Comparison of ENCODE assay signal across 11 mouse cellular contexts in the genomic region with DNA sequence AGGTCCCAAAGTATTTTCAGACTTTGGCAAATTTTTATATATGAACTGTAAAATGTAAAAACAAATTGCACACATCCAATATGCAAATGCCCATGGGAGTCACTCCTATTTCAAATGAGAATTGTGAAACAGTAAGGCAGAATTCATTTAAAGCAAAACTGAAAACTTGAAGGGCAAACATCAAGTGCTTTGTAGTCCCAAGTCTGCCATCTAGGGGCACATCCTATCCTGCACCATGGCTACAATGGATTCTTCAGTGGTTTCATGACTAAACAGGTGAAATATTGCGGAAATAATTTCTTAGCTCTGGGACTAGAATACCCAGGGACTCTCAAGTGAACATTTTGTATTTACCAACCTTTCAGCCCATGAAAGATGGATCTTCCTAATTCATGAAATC. TPM values are rescaled to one million over a fixed set of nuclear protein-coding genes. Genes with fewer than 3 reads are reported as not detected.
A peak's percentile ranks its signal among the peaks of the same experiment; 100 is the strongest.
DNase-seq lines count a peak whose midpoint lies in the region; ATAC-seq and TF ChIP-seq lines count a peak whose summit lies in the region.
"Had no signal": no experiment of that assay in that cellular context is flagged by ENCODE, and none has a peak within 500 bp of the region (broad histone marks: within the 10 kb centered on the region; RNA-seq: fewer than 3 reads in every experiment).

No protein-coding gene starts in this region.

- H3K27me3 ChIP-seq in kidney, embryonic 15.5 days: no peaks in the 10 kb centered on the region
- H3K27me3 ChIP-seq in CH12.LX (replicated peaks): no peaks in the 10 kb centered on the region
- H3K27me3 ChIP-seq in lung, postnatal 0 days (replicated peaks; ENCODE audit: insufficient read depth, low read length): no peaks in the 10 kb centered on the region
- H3K27me3 ChIP-seq: forebrain, embryonic 15.5 days; midbrain, embryonic 12.5 days had no signal

- no peak for TF ChIP-seq EP300 in CH12.LX (IDR thresholded peaks at IDR 0.05; ENCODE audit: low read length)
- no peak for TF ChIP-seq EP300 in lung, postnatal 0 days (IDR thresholded peaks at IDR 0.05)

- peak in 1 of 2 experiments; percentile 74; a peak in 2 of 4 replicates for TF ChIP-seq CTCF in CH12.LX (conservative IDR thresholded peaks at IDR 0.05 in 1 of 2, IDR thresholded peaks at IDR 0.05 in 1 of 2; ENCODE audit: low read depth in 2 of 2, low read length in 2 of 2)
- TF ChIP-seq CTCF in lung, postnatal 0 days (IDR thresholded peaks at IDR 0.05): peak; percentile 65

- dilution Hi-C loops in CH12.LX (cut with MboI; ENCODE audit: extremely low pct_ligation_motif_present, extremely low pct_unique_long_range_greater_than_20kb, low sequenced_read_pairs): no loop called here

- WGBS in kidney, embryonic 15.5 days: 89% methylated on average over 1 of the region's 1 CpGs
- WGBS in lung, postnatal 0 days: 93% methylated on average over 1 of the region's 1 CpGs

- TF ChIP-seq POLR2A in CH12.LX (IDR thresholded peaks at IDR 0.05; ENCODE audit: low read depth, low read length): no peak

- H3K79me2 ChIP-seq in CH12.LX (replicated peaks; ENCODE audit: control insufficient read depth, extremely low read depth, insufficient read depth, poor library complexity, severe bottlenecking): no peaks in the 10 kb centered on the region

- peak; percentile 27 for DNase-seq in kidney, adult 9 months
- DNase-seq in CH12.LX (ENCODE audit: extremely low read depth) (peak; percentile 44), adipocyte (ENCODE audit: low spot score) (peak; percentile 57)
- peak; percentile 46 for DNase-seq in lung, postnatal 0 days (ENCODE audit: low spot score)
- DNase-seq in testis, postnatal 10 days (ENCODE audit: low spot score): no peak
- DNase-seq in retina, postnatal 1 day: no peak
- DNase-seq: left cerebral cortex, postnatal 4 days had no signal

- H3K4me2 ChIP-seq in kidney, embryonic 15.5 days: no peak overlapping the region
- H3K4me2 ChIP-seq in CH12.LX (ENCODE audit: insufficient read depth, low read depth, poor library complexity, severe bottlenecking): peak overlapping the region; percentile 48; the same call in 1 of the 2 replicates
- H3K4me2 ChIP-seq in lung, postnatal 0 days (replicated peaks; ENCODE audit: low read depth, low read length): no peak overlapping the region
- H3K4me2 ChIP-seq: forebrain, embryonic 15.5 days; midbrain, embryonic 12.5 days had no signal

- H3K4me3 ChIP-seq in kidney, embryonic 15.5 days (replicated peaks): no peak overlapping the region
- no peak overlapping the region for H3K4me3 ChIP-seq in CH12.LX (replicated peaks in 1 of 3; ENCODE audit: low read depth in 2 of 3, low read length in 2 of 3, poor library complexity in 1 of 3)
- no peak overlapping the region for H3K4me3 ChIP-seq in lung, postnatal 0 days (ENCODE audit: low read depth, low read length)
- H3K4me3 ChIP-seq: forebrain, embryonic 15.5 days; midbrain, embryonic 12.5 days had no signal

- H3K36me3 ChIP-seq in kidney, embryonic 15.5 days: no peaks in the 10 kb centered on the region
- no peaks in the 10 kb centered on the region for H3K36me3 ChIP-seq in CH12.LX (replicated peaks in 1 of 2; ENCODE audit: control insufficient read depth in 1 of 2, insufficient read depth in 1 of 2, low read length in 1 of 2)
- no peaks in the 10 kb centered on the region for H3K36me3 ChIP-seq in lung, postnatal 0 days (ENCODE audit: insufficient read depth, low read length)
- H3K36me3 ChIP-seq: forebrain, embryonic 15.5 days; midbrain, embryonic 12.5 days had no signal

- H3K27ac ChIP-seq in kidney, embryonic 15.5 days: no peak overlapping the region
- no peak overlapping the region for H3K27ac ChIP-seq in CH12.LX (ENCODE audit: insufficient read depth, low read depth)
- no peak overlapping the region for H3K27ac ChIP-seq in lung, postnatal 0 days (ENCODE audit: low read length)
- H3K27ac ChIP-seq: forebrain, embryonic 15.5 days; midbrain, embryonic 12.5 days had no signal

- peaks cover 8% of the 10 kb centered on the region; the same call in 1 of the 2 replicates for H3K4me1 ChIP-seq in kidney, embryonic 15.5 days
- peaks cover 0 to 19% of the 10 kb centered on the region in 2 experiments; a peak in 3 of 4 replicates for H3K4me1 ChIP-seq in CH12.LX (ENCODE audit: control insufficient read depth in 1 of 2, insufficient read depth in 2 of 2)
- H3K4me1 ChIP-seq in lung, postnatal 0 days (ENCODE audit: insufficient read depth, low read depth, low read length): peaks cover 7% of the 10 kb centered on the region; the same call in 1 of the 2 replicates
- H3K4me1 ChIP-seq: midbrain, embryonic 12.5 days had no signal

- no peaks in the 10 kb centered on the region for H3K9me3 ChIP-seq in kidney, embryonic 15.5 days (replicated peaks)
- no peaks in the 10 kb centered on the region for H3K9me3 ChIP-seq in CH12.LX (replicated peaks; ENCODE audit: low read length)
- no peaks in the 10 kb centered on the region for H3K9me3 ChIP-seq in lung, postnatal 0 days (ENCODE audit: low read length)
- H3K9me3 ChIP-seq: forebrain, embryonic 15.5 days; midbrain, embryonic 12.5 days had no signal

- no peak for ATAC-seq in kidney, embryonic 15.5 days (replicated peaks; ENCODE audit: low FRiP score)
- ATAC-seq in lung, postnatal 0 days: no peak
- ATAC-seq: forebrain, embryonic 15.5 days had no signal

- in situ Hi-C loops in CH12.LX (cut with MboI; ENCODE audit: low pct_ligation_motif_present, low pct_unique_long_range_greater_than_20kb, low sequenced_read_pairs): no loop called here

- no peak overlapping the region for H3K9ac ChIP-seq in kidney, embryonic 15.5 days
- 0 out of 2 replicates have a peak overlapping the region, but pooled peaks have one; percentile 30 for H3K9ac ChIP-seq in CH12.LX (ENCODE audit: insufficient read depth, low read depth)
- no peak overlapping the region for H3K9ac ChIP-seq in lung, postnatal 0 days (replicated peaks; ENCODE audit: low read depth)
- H3K9ac ChIP-seq: forebrain, embryonic 15.5 days; midbrain, embryonic 12.5 days had no signal

- peak; percentile 65 for TF ChIP-seq RAD21 in CH12.LX (IDR thresholded peaks at IDR 0.05; ENCODE audit: low read depth, low read length)

TF ChIP-seq in CH12.LX, 34 proteins besides CTCF, POLR2A, EP300 and RAD21:
- TF ChIP-seq MAZ (IDR thresholded peaks at IDR 0.05; ENCODE audit: low read depth, low read length): 0 out of 2 replicates have a peak, but pooled peaks have one; percentile 30
- TF ChIP-seq ELF1 (IDR thresholded peaks at IDR 0.05; ENCODE audit: low read depth, low read length): 0 out of 2 replicates have a peak, but pooled peaks have one; percentile 9
- TF ChIP-seq SMC3 (IDR thresholded peaks at IDR 0.05; ENCODE audit: low read depth, low read length): peak; percentile 39
- no peak for TF ChIP-seq CHD1 (IDR thresholded peaks at IDR 0.05; ENCODE audit: low read depth, low read length)
- 0 out of 2 replicates have a peak, but pooled peaks have one; percentile 25 for TF ChIP-seq E2F4 (IDR thresholded peaks at IDR 0.05; ENCODE audit: insufficient replicate concordance, low read depth, low read length)
- peak; percentile 66; the same call in 1 of the 2 replicates for TF ChIP-seq IRF4 (IDR thresholded peaks at IDR 0.05; ENCODE audit: low read depth, low read length)

RNA-seq across cellular contexts. Expression of a gene that starts 3.9 kb away (rescaled TPM):
- 32.0 and 32.4 TPM in 2 replicates for polyA plus RNA-seq in kidney, embryonic 15.5 days (2015; fragmentation: Nextera tagmentation; extraction: Ambion mirVana)
- 8.4 and 9.7 TPM in 2 replicates for total RNA-seq in CH12.LX (2012; rRNA removed)
- 1.3 and 2.3 TPM in 2 replicates for total RNA-seq in CH12.LX (2014; rRNA removed)
- 1.6 and 1.8 TPM in 2 replicates for polyA plus RNA-seq in CH12.LX (2012; ENCODE audit: insufficient read length, low read depth)
- polyA plus RNA-seq in lung, postnatal 0 days (2015; fragmentation: Nextera tagmentation; extraction: Ambion mirVana): 74.3 and 74.4 TPM in 2 replicates

RNA-seq across cellular contexts. Expression of a gene that starts 11.2 kb away (rescaled TPM):
- 17.1 and 19.8 TPM in 2 replicates for polyA plus RNA-seq in kidney, embryonic 15.5 days (2015; fragmentation: Nextera tagmentation; extraction: Ambion mirVana)
- total RNA-seq in CH12.LX (2012; rRNA removed): 7.2 and 10.9 TPM in 2 replicates
- total RNA-seq in CH12.LX (2014; rRNA removed): 14.5 and 14.9 TPM in 2 replicates
- 9.3 and 9.8 TPM in 2 replicates for polyA plus RNA-seq in CH12.LX (2012; ENCODE audit: insufficient read length, low read depth)
- 22.8 and 23.9 TPM in 2 replicates for polyA plus RNA-seq in lung, postnatal 0 days (2015; fragmentation: Nextera tagmentation; extraction: Ambion mirVana)

RNA-seq across cellular contexts. Expression of a gene that starts 43.5 kb away (rescaled TPM):
- 0.40 and 0.48 TPM in 2 replicates for polyA plus RNA-seq in kidney, embryonic 15.5 days (2015; fragmentation: Nextera tagmentation; extraction: Ambion mirVana)
- total RNA-seq in CH12.LX (2012; rRNA removed): not detected in 2 replicates
- total RNA-seq in CH12.LX (2014; rRNA removed): not detected in 2 replicates
- polyA plus RNA-seq in CH12.LX (2012; ENCODE audit: insufficient read length, low read depth): 0.08 and 0.11 TPM in 2 replicates
- polyA plus RNA-seq in lung, postnatal 0 days (2015; fragmentation: Nextera tagmentation; extraction: Ambion mirVana): 9.8 and 10.3 TPM in 2 replicates
- total RNA-seq: heart, postnatal 14 days; left cerebral cortex, postnatal 4 days had no signal

Comparison
In these comparisons a context has a peak if more than half of its experiments do, and no peak if none do; other contexts are left out.
1. DNase-seq: peak in kidney, adult 9 months (single experiment), CH12.LX (single experiment), adipocyte (single experiment) and lung, postnatal 0 days (single experiment); none in testis, postnatal 10 days (single experiment) and retina, postnatal 1 day (single experiment).
2. RNA of a gene that starts 3.9 kb away (polyA plus RNA-seq): 74.3 to 74.4 TPM in lung, postnatal 0 days and 32.0 to 32.4 TPM in kidney, embryonic 15.5 days; 1.6 to 1.8 TPM in CH12.LX; every median in the first group is over 10 times any median in the second.